Mouse (Mus musculus): ENCODE measurements around the gene Tro. TPM values are rescaled to one million over a fixed set of nuclear protein-coding genes. Genes with fewer than 3 reads are reported as not detected.

Tro gene
- total RNA-seq (2021) (10 to 100 TPM; 10.0 to 10.5 TPM), polyA plus RNA-seq (2012; rRNA removed) (3.0 and 4.0 TPM in 2 replicates)
- long read RNA-seq, full-length matches to known transcripts: 1 of 1 reads
- long read RNA-seq, partial matches to known transcripts: 0 of 1 reads
- long read RNA-seq, other reads (novel, unspliced or antisense): 0 of 1 reads

DNA sequence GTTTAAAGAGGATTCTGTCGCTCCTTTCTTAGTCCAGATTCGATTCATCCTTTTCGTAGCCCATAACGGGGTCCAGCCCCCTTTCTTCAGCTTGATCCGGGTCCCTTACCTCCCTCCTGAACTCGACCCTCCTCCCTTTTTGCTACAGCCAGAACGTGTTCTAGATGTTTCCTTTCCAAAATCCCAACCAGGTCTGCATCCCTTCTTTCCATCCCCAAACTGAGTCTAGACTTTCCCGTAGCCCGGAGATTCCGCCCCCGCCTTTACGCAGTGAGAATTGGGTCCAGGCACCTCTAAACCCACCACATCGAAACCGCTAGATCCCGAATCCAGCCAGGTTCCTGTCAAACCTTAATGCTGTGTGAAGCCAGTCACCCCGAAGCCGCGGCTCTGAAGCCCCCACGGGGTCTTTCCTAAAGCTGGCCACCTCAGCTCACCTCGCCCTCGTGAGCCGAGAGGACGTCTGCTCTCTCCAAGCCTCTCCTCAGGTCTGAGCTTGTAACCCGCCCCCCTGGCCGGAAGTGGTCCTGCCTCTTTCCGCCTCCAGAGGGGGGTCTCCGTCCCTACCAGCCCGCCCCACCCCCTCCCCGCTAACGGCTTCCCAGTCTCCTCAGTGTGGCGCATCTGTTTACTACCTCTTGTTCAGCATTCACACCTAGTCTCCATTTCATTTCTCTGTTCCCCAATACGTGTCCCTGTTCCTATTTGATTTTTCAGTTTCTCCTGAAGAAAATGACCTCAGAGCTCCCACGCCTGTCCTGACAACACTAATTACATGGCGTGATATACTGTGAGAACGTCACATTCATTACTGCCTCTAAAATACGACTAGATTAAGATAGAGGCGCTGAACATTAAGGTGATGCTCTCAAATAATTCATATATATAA is at the start of gene Tro:
TSS of gene Tro (minus strand) at position 676 of the 889 bp plus-strand sequence.
- DNase-seq: peak; percentile 10

DNA sequence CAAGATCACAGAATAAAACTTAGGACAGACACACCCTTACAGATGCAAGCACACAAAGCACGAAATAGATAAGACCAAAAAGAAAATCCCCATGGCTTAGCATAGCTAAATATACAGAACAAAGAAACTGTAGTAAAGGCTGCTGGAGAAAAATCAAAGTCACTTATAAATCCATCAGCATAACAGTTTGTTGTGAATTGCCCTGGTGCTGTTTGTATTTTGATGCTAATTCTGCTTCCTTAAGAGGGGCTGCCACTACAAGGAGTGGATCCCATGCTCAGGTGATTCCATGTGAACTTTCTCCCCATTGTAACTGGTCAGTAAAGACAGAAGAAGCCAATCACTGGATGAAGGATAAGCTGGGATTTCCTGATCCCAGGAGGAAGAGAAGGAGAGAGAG is 20.1 kb upstream of the Tro start:
- no peak for DNase-seq

DNA sequence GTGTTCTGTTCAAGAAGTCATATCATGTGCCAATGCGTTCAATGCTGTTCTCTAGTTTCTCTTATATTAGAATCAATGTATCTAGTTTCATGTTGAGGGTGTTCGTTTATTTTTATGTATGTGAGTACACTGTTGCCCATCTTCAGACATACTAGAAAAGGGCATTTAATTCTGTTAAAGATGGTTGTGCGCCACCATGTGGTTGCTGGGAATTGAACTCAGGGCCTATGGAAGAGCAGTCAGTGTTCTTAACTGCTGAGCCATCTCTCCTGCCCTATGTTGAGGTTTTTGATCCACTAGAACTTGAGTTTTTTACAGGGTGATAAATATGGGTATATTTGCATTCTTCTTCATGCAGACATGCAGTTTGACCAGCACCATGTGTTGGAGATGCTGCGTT is 5.4 kb upstream of the Tro start:
- peak; percentile 12 for DNase-seq

GRCm38 (mm10) chrX:150657797-150658118 is 375 bp upstream of the Tro start:
- DNase-seq: no peak

DNA sequence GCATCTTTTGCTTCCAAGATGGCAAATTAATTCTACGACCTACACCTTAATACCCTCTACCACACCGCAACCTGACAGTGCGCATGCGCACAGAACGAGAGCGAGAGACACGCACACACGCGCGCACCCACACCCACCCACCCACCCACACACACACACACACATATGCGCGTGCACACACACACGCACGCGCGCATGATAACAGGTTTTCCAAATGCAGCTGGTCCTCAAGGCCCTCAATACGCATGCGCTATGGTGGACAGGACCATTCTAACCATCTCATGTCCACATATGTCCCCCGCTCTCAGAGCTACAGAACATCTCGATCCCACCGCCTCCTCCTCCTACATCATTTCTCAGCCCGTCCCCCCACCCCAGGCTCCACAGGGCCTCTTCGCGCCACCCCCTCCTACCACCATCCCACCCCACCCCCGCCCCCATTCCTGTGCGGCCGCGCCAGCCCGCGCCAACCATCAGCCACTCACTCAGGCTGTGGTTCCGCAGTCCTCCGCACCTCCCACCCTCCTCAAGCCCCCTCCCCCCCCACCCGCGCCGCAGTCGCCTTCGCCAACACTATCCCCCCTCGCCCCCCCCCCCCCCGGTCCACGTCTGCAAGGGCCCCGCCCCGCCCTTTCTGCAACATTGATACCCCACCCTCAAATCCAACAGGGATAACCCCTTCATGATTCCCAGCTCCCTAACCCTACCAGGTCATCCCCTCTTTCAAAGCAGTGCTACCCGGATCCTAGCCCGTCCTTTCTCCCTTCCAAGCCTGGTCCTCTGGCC is 1.1 kb downstream of the Tro start:
- no peak for DNase-seq

DNA sequence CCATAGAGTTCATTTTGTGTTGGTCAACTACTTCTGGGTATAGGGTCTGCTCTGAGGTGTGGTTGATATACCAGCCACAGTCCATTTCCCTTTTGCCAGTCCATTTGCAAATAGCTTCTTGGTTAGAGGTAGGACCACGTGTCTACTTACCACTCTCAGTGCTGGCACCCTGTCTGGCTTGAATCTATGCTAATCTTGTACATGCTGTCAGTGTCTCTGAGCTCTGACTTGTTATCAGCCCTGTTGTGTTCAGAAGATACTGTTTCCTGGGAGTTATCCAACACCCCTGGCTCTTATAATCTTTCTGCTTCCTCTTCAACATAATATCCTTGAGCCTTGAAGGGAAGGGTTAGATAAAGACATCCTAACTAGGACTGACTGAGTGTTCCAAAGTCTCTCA is 21.0 kb downstream of the Tro start:
- DNase-seq: no peak

DNA sequence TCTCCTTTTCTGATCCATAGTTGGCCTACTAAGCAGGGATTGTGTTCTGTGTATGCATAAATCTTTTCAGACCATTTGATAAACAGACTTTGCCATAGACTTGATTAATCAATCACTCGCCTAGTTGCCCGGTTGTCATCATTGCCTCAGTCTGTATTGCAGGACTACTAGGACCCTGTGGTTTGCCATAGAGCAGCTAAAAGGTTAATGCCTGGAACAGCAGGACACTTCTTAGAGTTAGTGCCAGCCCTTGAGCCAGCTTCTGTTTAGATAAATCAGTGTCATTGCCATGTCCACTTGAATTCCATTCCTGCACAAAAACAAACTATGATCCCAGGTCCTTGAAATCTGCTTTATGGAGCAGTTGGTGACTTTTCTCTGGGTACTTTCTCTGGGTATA is 58.5 kb downstream of the Tro start:
- DNase-seq: peak; percentile 28

Other genes with a start within 250 kb of the Tro start
- gene Tmem29, start 198.4 kb downstream of the Tro start, total RNA-seq (2021): 10 to 100 TPM; 17.4 to 31.8 TPM
- gene Tmem29, start 198.4 kb downstream of the Tro start, polyA plus RNA-seq (2012; rRNA removed): 1.00 and 1.1 TPM in 2 replicates
- 10 to 100 TPM; 24.8 to 27.5 TPM for gene Alas2, start 110.2 kb downstream of the Tro start, total RNA-seq (2021)
- 2.2 and 3.6 TPM in 2 replicates for gene Alas2, start 110.2 kb downstream of the Tro start, polyA plus RNA-seq (2012; rRNA removed)
- 10 to 100 TPM in 1 of 2 experiments, 1 to 10 TPM in 1; 8.9 to 24.6 TPM for gene Pfkfb1, start 69.4 kb downstream of the Tro start, total RNA-seq (2021)
- gene Pfkfb1, start 69.4 kb downstream of the Tro start, polyA plus RNA-seq (2012; rRNA removed): 5.8 and 11.2 TPM in 2 replicates
- 10 to 100 TPM; 13.1 to 13.9 TPM for gene Apex2, start 67.7 kb downstream of the Tro start, total RNA-seq (2021)
- 6.4 and 7.8 TPM in 2 replicates for gene Apex2, start 67.7 kb downstream of the Tro start, polyA plus RNA-seq (2012; rRNA removed)
- 100 to 1,000 TPM in 1 of 2 experiments, 10 to 100 TPM in 1; 83.9 to 107 TPM for gene Maged2, start 156.8 kb upstream of the Tro start, total RNA-seq (2021)
- gene Maged2, start 156.8 kb upstream of the Tro start, polyA plus RNA-seq (2012; rRNA removed): 36.6 and 45.6 TPM in 2 replicates

All from adrenal gland, adult 2 months (tissue).